Mouse (Mus musculus): ENCODE measurements around the gene Adamts14. TPM values are rescaled to one million over a fixed set of nuclear protein-coding genes. Genes with fewer than 3 reads are reported as not detected.

Adamts14 gene
- polyA plus RNA-seq, 1 experiment from 2014 or later, result 1.8 TPM

GRCm38 (mm10) chr10:61275669-61276110 lies 2.5 kb upstream of the Adamts14 start:
- no peak overlapping the region for H3K4me2 ChIP-seq
- 1% methylated on average over 5 of the region's 5 CpGs for WGBS
- H3K27ac ChIP-seq (ENCODE audit: low read depth), result no peak overlapping the region
- no peak overlapping the region for H3K4me3 ChIP-seq (ENCODE audit: low read depth, low read length)
- no peaks in the 10 kb centered on the region for H3K4me1 ChIP-seq (ENCODE audit: insufficient read depth)
- peak; percentile 83 for DNase-seq
- peak; percentile 87 for TF ChIP-seq CTCF (IDR thresholded peaks at IDR 0.05; ENCODE audit: low read depth)
- no peaks in the 10 kb centered on the region for H3K27me3 ChIP-seq (ENCODE audit: insufficient read depth, low read length)
- H3K36me3 ChIP-seq (ENCODE audit: insufficient read depth), result no peaks in the 10 kb centered on the region
- peak; percentile 36; the same call in 1 of the 2 replicates for ATAC-seq (ENCODE audit: insufficient read depth)
- H3K9me3 ChIP-seq (ENCODE audit: low read depth, low read length), result no peaks in the 10 kb centered on the region
- H3K9ac ChIP-seq, result no peak overlapping the region

- TF ChIP-seq CTCF (IDR thresholded peaks at IDR 0.05; ENCODE audit: low read depth), result no peak
- H3K27ac ChIP-seq (ENCODE audit: low read depth), result no peak overlapping the region
- no peaks in the 10 kb centered on the region for H3K27me3 ChIP-seq (ENCODE audit: insufficient read depth, low read length)
- ATAC-seq (ENCODE audit: insufficient read depth) (no peak), DNase-seq (peak; percentile 64)
- no peaks in the 10 kb centered on the region for H3K4me1 ChIP-seq (ENCODE audit: insufficient read depth)
- no peak overlapping the region for H3K4me3 ChIP-seq (ENCODE audit: low read depth, low read length)
- H3K4me2 ChIP-seq, result no peak overlapping the region
- 61% methylated on average over 2 of the region's 2 CpGs for WGBS
- H3K9ac ChIP-seq, result no peak overlapping the region
- no peaks in the 10 kb centered on the region for H3K36me3 ChIP-seq (ENCODE audit: insufficient read depth)
- no peaks in the 10 kb centered on the region for H3K9me3 ChIP-seq (ENCODE audit: low read depth, low read length)
These were observed 1.3 kb upstream of the Adamts14 start for GRCm38 (mm10) chr10:61274532-61274931.

GRCm38 (mm10) chr10:61273844-61274215 lies 592 bp upstream of the Adamts14 start:
- DNase-seq, result peak; percentile 23
- Histone ChIP-seq H3K9ac (peak overlapping the region; percentile 72), H3K4me3 (ENCODE audit: low read depth, low read length) (peak overlapping the region; percentile 58), H3K36me3 (ENCODE audit: insufficient read depth) (no peaks in the 10 kb centered on the region), H3K27ac (ENCODE audit: low read depth) (peak overlapping the region; percentile 3; the same call in 1 of the 2 replicates), H3K4me1 (ENCODE audit: insufficient read depth) (no peaks in the 10 kb centered on the region), H3K27me3 (ENCODE audit: insufficient read depth, low read length) (no peaks in the 10 kb centered on the region), H3K9me3 (ENCODE audit: low read depth, low read length) (no peaks in the 10 kb centered on the region), H3K4me2 (peak overlapping the region; percentile 97)
- ATAC-seq (ENCODE audit: insufficient read depth), result peak; percentile 5; the same call in 1 of the 2 replicates
- TF ChIP-seq CTCF (IDR thresholded peaks at IDR 0.05; ENCODE audit: low read depth), result no peak
- 50% methylated on average over 7 of the region's 7 CpGs for WGBS

- 25% methylated on average over 5 of the region's 5 CpGs for WGBS
- Histone ChIP-seq H3K27me3 (ENCODE audit: insufficient read depth, low read length) (no peaks in the 10 kb centered on the region), H3K36me3 (ENCODE audit: insufficient read depth) (no peaks in the 10 kb centered on the region), H3K4me1 (ENCODE audit: insufficient read depth) (no peaks in the 10 kb centered on the region), H3K27ac (ENCODE audit: low read depth) (peak overlapping the region; percentile 3; the same call in 1 of the 2 replicates), H3K9ac (peak overlapping the region; percentile 72), H3K4me3 (ENCODE audit: low read depth, low read length) (peak overlapping the region; percentile 58), H3K4me2 (peak overlapping the region; percentile 97), H3K9me3 (ENCODE audit: low read depth, low read length) (no peaks in the 10 kb centered on the region)
- no peak for ATAC-seq (ENCODE audit: insufficient read depth)
- no peak for TF ChIP-seq CTCF (IDR thresholded peaks at IDR 0.05; ENCODE audit: low read depth)
- DNase-seq, result no peak
These were observed 607 bp downstream of the Adamts14 start for GRCm38 (mm10) chr10:61272631-61273030.

GRCm38 (mm10) chr10:61272089-61272626 lies 1.1 kb downstream of the Adamts14 start:
- ATAC-seq (ENCODE audit: insufficient read depth) (no peak), DNase-seq (peak; percentile 8)
- Histone ChIP-seq H3K4me3 (ENCODE audit: low read depth, low read length) (no peak overlapping the region), H3K27me3 (ENCODE audit: insufficient read depth, low read length) (no peaks in the 10 kb centered on the region), H3K9me3 (ENCODE audit: low read depth, low read length) (no peaks in the 10 kb centered on the region), H3K4me2 (peak overlapping the region; percentile 97; the same call in 1 of the 2 replicates), H3K9ac (no peak overlapping the region), H3K27ac (ENCODE audit: low read depth) (no peak overlapping the region), H3K4me1 (ENCODE audit: insufficient read depth) (no peaks in the 10 kb centered on the region), H3K36me3 (ENCODE audit: insufficient read depth) (no peaks in the 10 kb centered on the region)
- 40% methylated on average over 8 of the region's 8 CpGs for WGBS
- TF ChIP-seq CTCF (IDR thresholded peaks at IDR 0.05; ENCODE audit: low read depth), result no peak

- 87% methylated on average over 5 of the region's 5 CpGs for WGBS
These were observed 5.9 kb downstream of the Adamts14 start for GRCm38 (mm10) chr10:61267378-61267777.

GRCm38 (mm10) chr10:61263606-61264005 lies 9.6 kb downstream of the Adamts14 start:
- no peak overlapping the region for H3K4me3 ChIP-seq (ENCODE audit: low read depth, low read length)
- no peak for ATAC-seq (ENCODE audit: insufficient read depth)
- 74% methylated on average over 8 of the region's 8 CpGs for WGBS
- no peak overlapping the region for H3K9ac ChIP-seq
- no peak overlapping the region for H3K4me2 ChIP-seq
- no peaks in the 10 kb centered on the region for H3K36me3 ChIP-seq (ENCODE audit: insufficient read depth)
- no peaks in the 10 kb centered on the region for H3K9me3 ChIP-seq (ENCODE audit: low read depth, low read length)
- H3K27ac ChIP-seq (ENCODE audit: low read depth), result no peak overlapping the region
- no peak for DNase-seq
- TF ChIP-seq CTCF (IDR thresholded peaks at IDR 0.05; ENCODE audit: low read depth), result no peak
- no peaks in the 10 kb centered on the region for H3K27me3 ChIP-seq (ENCODE audit: insufficient read depth, low read length)
- H3K4me1 ChIP-seq (ENCODE audit: insufficient read depth), result no peaks in the 10 kb centered on the region

More at GRCm38 (mm10) chr10:61267378-61267777, 5.9 kb downstream of the Adamts14 start:
- Histone ChIP-seq H3K4me2 (no peak overlapping the region), H3K27ac (ENCODE audit: low read depth) (no peak overlapping the region), H3K27me3 (ENCODE audit: insufficient read depth, low read length) (no peaks in the 10 kb centered on the region), H3K4me1 (ENCODE audit: insufficient read depth) (no peaks in the 10 kb centered on the region), H3K9ac (no peak overlapping the region), H3K4me3 (ENCODE audit: low read depth, low read length) (no peak overlapping the region), H3K9me3 (ENCODE audit: low read depth, low read length) (no peaks in the 10 kb centered on the region), H3K36me3 (ENCODE audit: insufficient read depth) (no peaks in the 10 kb centered on the region)
- no peak for DNase-seq
- no peak for ATAC-seq (ENCODE audit: insufficient read depth)
- no peak for TF ChIP-seq CTCF (IDR thresholded peaks at IDR 0.05; ENCODE audit: low read depth)
